In the genomic region with DNA sequence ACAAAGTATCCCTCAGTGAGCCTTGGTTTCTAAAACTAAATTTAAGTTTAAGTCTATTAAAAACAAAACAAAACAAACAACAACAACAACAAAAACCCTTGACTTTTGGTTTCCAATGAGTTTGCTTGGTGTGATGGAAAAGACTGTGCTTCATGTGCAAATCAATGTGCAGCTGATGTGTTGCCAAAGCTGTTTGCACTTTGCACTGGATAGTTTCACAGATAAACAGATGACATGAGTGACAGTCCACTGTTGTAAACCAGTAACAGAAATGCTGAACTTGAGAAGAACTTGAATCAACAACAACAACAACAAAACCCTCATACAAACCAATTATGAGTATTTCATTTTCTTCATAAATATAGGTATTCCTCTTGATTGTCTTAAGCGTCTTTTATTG, we compare ENCODE assay signal across 16 mouse cellular contexts.
DNase-seq lines count a peak whose midpoint lies in the region; TF ChIP-seq lines count a peak whose summit lies in the region.
"Had no signal": no experiment of that assay in that cellular context is flagged by ENCODE, and none has a peak within 500 bp of the region (broad histone marks: within the 10 kb centered on the region; RNA-seq: fewer than 3 reads in every experiment).

No protein-coding gene starts in this region.

- WGBS in liver, adult 2 months = 80% methylated on average over 1 of the region's 1 CpGs

- no peak overlapping the region for H3K27ac ChIP-seq in liver, adult 2 months (replicated peaks; ENCODE audit: insufficient read depth, low read depth, low read length)

- no peak for TF ChIP-seq POLR2A in liver, adult 2 months (IDR thresholded peaks at IDR 0.05; ENCODE audit: extremely low read depth, insufficient read depth, low read length)

- no peaks in the 10 kb centered on the region for H3K4me1 ChIP-seq in liver, adult 2 months (ENCODE audit: control insufficient read depth, insufficient read depth, low read length)

- no peak overlapping the region for H3K9ac ChIP-seq in liver, adult 2 months (ENCODE audit: low read depth, low read length)

- no peaks in the 10 kb centered on the region for H3K79me2 ChIP-seq in liver, adult 2 months (ENCODE audit: control insufficient read depth, insufficient read depth, low read length)

- TF ChIP-seq CTCF in liver, adult 2 months (IDR thresholded peaks at IDR 0.05; ENCODE audit: low read depth, low read length) = no peak

- DNase-seq in liver, adult 2 months (ENCODE audit: extremely low read depth, low read depth, low spot score) = peak; percentile 91
- no peak for DNase-seq in liver
- DNase-seq: adrenal gland, adult 2 months; adrenal gland, adult 8-10 months; adrenal gland, postnatal 10 days; adrenal gland, postnatal 14 days; adrenal gland, postnatal 25 days; adrenal gland, postnatal 36 days; B cell, adult 2 months; cerebellum, adult 11 months; cerebellum, adult 11-12 months; cerebellum, adult 18-20 months; cerebellum, adult 2 months had no signal

- no peak overlapping the region for H3K4me3 ChIP-seq in liver, adult 2 months (ENCODE audit: insufficient read depth, low read depth, low read length)

- no peaks in the 10 kb centered on the region for H3K36me3 ChIP-seq in liver, adult 2 months (ENCODE audit: control insufficient read depth, insufficient read depth, low read length)
- H3K36me3 ChIP-seq: G1E had no signal

- H3K27me3 ChIP-seq in liver, adult 2 months (ENCODE audit: control insufficient read depth, insufficient read depth, low read length) = no peaks in the 10 kb centered on the region
- H3K27me3 ChIP-seq: CH12.LX, Patski had no signal
